Mouse (Mus musculus) myocyte (in vitro differentiated cells): ENCODE results near the gene Ylpm1. TPM values are rescaled to one million over a fixed set of nuclear protein-coding genes. Genes with fewer than 3 reads are reported as not detected.

Source experiments
- H3K27me3 ChIP-seq: one replicate; pipeline ENCODE4 v1.6.1; 2011; ENCODE audit not compliant: control insufficient read depth, insufficient read depth, insufficient read length
- H3K36me3 ChIP-seq: one replicate; pipeline ENCODE4 v1.6.1; 2011; ENCODE audit not compliant: control insufficient read depth, insufficient read depth
- H3K4me2 ChIP-seq: one replicate; pipeline ENCODE4 v1.6.1; 2011; ENCODE audit warnings: low read depth, control low read depth
- H3K4me3 ChIP-seq: one replicate; pipeline ENCODE4 v1.5.1; 2011; ENCODE audit warnings: mild to moderate bottlenecking, control low read depth, moderate library complexity
- H3K79me2 ChIP-seq: one replicate; pipeline ENCODE4 v1.6.1; 2011; ENCODE audit not compliant: control insufficient read depth, insufficient read depth
- H3ac ChIP-seq: one replicate; pipeline ENCODE4 v1.6.1; 2011; ENCODE audit not compliant: control insufficient read depth, insufficient read length
- CEBPB ChIP-seq: IDR thresholded peaks from 2 replicates; pipeline ENCODE4 v1.6.1; 2011; ENCODE audit warnings: mild to moderate bottlenecking, moderate library complexity; ENCODE audit not compliant: poor library complexity, insufficient read depth, severe bottlenecking
- E2F4 ChIP-seq: IDR thresholded peaks from one replicate; pipeline ENCODE4 v1.6.1; 2011; ENCODE audit warnings: mild to moderate bottlenecking, control low read depth, moderate library complexity; ENCODE audit not compliant: insufficient read depth
- MAX ChIP-seq: IDR thresholded peaks from one replicate; pipeline ENCODE4 v1.6.1; 2011; ENCODE audit warnings: low read depth, mild to moderate bottlenecking, control low read depth
- MYOD1 ChIP-seq, 3 experiments: IDR thresholded peaks; one replicate each; pipeline ENCODE4 v1.6.1; 2011; ENCODE audit warnings: control low read depth in 2 of 3, low read depth in 2 of 3, mild to moderate bottlenecking in 2 of 3, moderate library complexity in 1 of 3; ENCODE audit not compliant: insufficient read length in 2 of 3, control insufficient read depth in 1 of 3
- MYOG ChIP-seq, 3 experiments: IDR thresholded peaks; one replicate each; pipeline ENCODE4 v1.6.1; 2011; ENCODE audit warnings: control low read depth in 2 of 3, low read depth in 2 of 3, mild to moderate bottlenecking in 2 of 3; ENCODE audit not compliant: insufficient read length in 2 of 3, control insufficient read depth in 1 of 3, insufficient read depth in 1 of 3
- POLR2A ChIP-seq: IDR thresholded peaks from one replicate; pipeline ENCODE4 v1.6.1; 2011; ENCODE audit warnings: low read depth, mild to moderate bottlenecking, control low read depth, moderate library complexity; ENCODE audit not compliant: insufficient read length
- POLR2AphosphoS2 ChIP-seq: IDR thresholded peaks from one replicate; pipeline ENCODE4 v1.6.1; 2011; ENCODE audit warnings: low read depth, control low read depth; ENCODE audit not compliant: insufficient read length
- REST ChIP-seq: IDR thresholded peaks from one replicate; pipeline ENCODE4 v1.6.1; 2011; ENCODE audit warnings: mild to moderate bottlenecking, control low read depth, moderate library complexity; ENCODE audit not compliant: insufficient read depth, insufficient read length
- SRF ChIP-seq: IDR thresholded peaks from one replicate; pipeline ENCODE4 v1.6.1; 2011; ENCODE audit warnings: low read depth; ENCODE audit not compliant: control insufficient read depth, insufficient read length
- TCF12 ChIP-seq: IDR thresholded peaks from one replicate; pipeline ENCODE4 v1.6.1; 2011; ENCODE audit warnings: mild to moderate bottlenecking, control low read depth; ENCODE audit not compliant: poor library complexity, insufficient read depth, severe bottlenecking
- TCF3 ChIP-seq: IDR thresholded peaks from one replicate; pipeline ENCODE4 v1.6.1; 2011; ENCODE audit warnings: low read depth, control low read depth; ENCODE audit not compliant: insufficient read length
- USF1 ChIP-seq: IDR thresholded peaks from one replicate; pipeline ENCODE4 v1.6.1; 2011; ENCODE audit warnings: low read depth, mild to moderate bottlenecking, control low read depth, moderate library complexity
- polyA plus RNA-seq: library from polyadenylated mRNA; unstranded; fragments of >200 nt; fragmentation: generic; extraction: Trizol; gene quantifications from one replicate; pipeline ENCODE4 v1.2.1, GENCODE M21; 2012; ENCODE audit warnings: missing spikeins

The Ylpm1 gene
- polyA plus RNA-seq, 1 experiment = 21.0 TPM

- Histone ChIP-seq H3K4me3 (no peak overlapping the region), H3K27me3 (no peaks in the 10 kb centered on the region), H3K36me3 (no peaks in the 10 kb centered on the region), H3K79me2 (no peaks in the 10 kb centered on the region), H3K4me2 (no peak overlapping the region), H3ac (no peak overlapping the region)
- TF ChIP-seq MYOG (IDR thresholded peaks at IDR 0.05; ENCODE audit: control insufficient read depth in 1 of 3, insufficient read depth in 1 of 3, insufficient read length in 2 of 3, low read depth in 2 of 3) (no peak), POLR2A (no peak), MAX (no peak)
Observed at GRCm38 (mm10) chr12:85101521-85102106, 105.5 kb downstream of the Ylpm1 start.

- no peak overlapping the region for H3K4me3 ChIP-seq
- H3K27me3 ChIP-seq = no peaks in the 10 kb centered on the region
- H3K36me3 ChIP-seq = no peaks in the 10 kb centered on the region
- TF ChIP-seq USF1 = no peak
- TF ChIP-seq MAX = no peak
- no peak overlapping the region for H3K4me2 ChIP-seq
- H3ac ChIP-seq = no peak overlapping the region
- no peaks in the 10 kb centered on the region for H3K79me2 ChIP-seq
Observed at GRCm38 (mm10) chr12:85103096-85103495, 107.0 kb downstream of the Ylpm1 start.

- H3K4me3 ChIP-seq = no peak overlapping the region
- no peaks in the 10 kb centered on the region for H3K79me2 ChIP-seq
- H3ac ChIP-seq = no peak overlapping the region
- no peaks in the 10 kb centered on the region for H3K36me3 ChIP-seq
- H3K27me3 ChIP-seq = no peaks in the 10 kb centered on the region
- TF ChIP-seq POLR2AphosphoS2 (no peak), E2F4 (no peak), CEBPB (no peak), TCF3 (no peak), MYOD1 (IDR thresholded peaks at IDR 0.05; ENCODE audit: control insufficient read depth in 1 of 3, insufficient read length in 2 of 3, low read depth in 2 of 3) (no peak), SRF (no peak), TCF12 (no peak), REST (no peak), MYOG (IDR thresholded peaks at IDR 0.05; ENCODE audit: control insufficient read depth in 1 of 3, insufficient read depth in 1 of 3, insufficient read length in 2 of 3, low read depth in 2 of 3) (no peak)
- no peak overlapping the region for H3K4me2 ChIP-seq
Observed at GRCm38 (mm10) chr12:85104789-85105188, 108.7 kb downstream of the Ylpm1 start.

- H3K4me3 ChIP-seq = no peak overlapping the region
- no peaks in the 10 kb centered on the region for H3K27me3 ChIP-seq
- no peak overlapping the region for H3K4me2 ChIP-seq
- no peaks in the 10 kb centered on the region for H3K36me3 ChIP-seq
- TF ChIP-seq SRF = no peak
- no peak for TF ChIP-seq MYOG (IDR thresholded peaks at IDR 0.05; ENCODE audit: control insufficient read depth in 1 of 3, insufficient read depth in 1 of 3, insufficient read length in 2 of 3, low read depth in 2 of 3)
- TF ChIP-seq E2F4 = no peak
- TF ChIP-seq POLR2A = no peak
- no peak for TF ChIP-seq USF1
- no peak for TF ChIP-seq MYOD1 (IDR thresholded peaks at IDR 0.05; ENCODE audit: control insufficient read depth in 1 of 3, insufficient read length in 2 of 3, low read depth in 2 of 3)
- no peak for TF ChIP-seq POLR2AphosphoS2
- TF ChIP-seq TCF12 = no peak
- TF ChIP-seq REST = no peak
- no peak for TF ChIP-seq CEBPB
- TF ChIP-seq TCF3 = no peak
- no peak for TF ChIP-seq MAX
- peaks cover 4% of the 10 kb centered on the region for H3K79me2 ChIP-seq
- H3ac ChIP-seq = no peak overlapping the region
Observed at GRCm38 (mm10) chr12:85106292-85106691, 110.2 kb downstream of the Ylpm1 start.

GRCm38 (mm10) chr12:85108643-85109042 lies 112.5 kb downstream of the Ylpm1 start:
- Histone ChIP-seq H3ac (no peak overlapping the region), H3K4me2 (no peak overlapping the region), H3K4me3 (no peak overlapping the region), H3K79me2 (peaks cover 27% of the 10 kb centered on the region), H3K36me3 (no peaks in the 10 kb centered on the region), H3K27me3 (no peaks in the 10 kb centered on the region)
- TF ChIP-seq CEBPB = no peak
- no peak for TF ChIP-seq MAX
- TF ChIP-seq TCF12 = no peak
- no peak for TF ChIP-seq POLR2AphosphoS2
- TF ChIP-seq REST = no peak
- no peak for TF ChIP-seq POLR2A
- TF ChIP-seq MYOD1 (IDR thresholded peaks at IDR 0.05; ENCODE audit: control insufficient read depth in 1 of 3, insufficient read length in 2 of 3, low read depth in 2 of 3) = no peak
- no peak for TF ChIP-seq E2F4
- no peak for TF ChIP-seq TCF3
- no peak for TF ChIP-seq SRF
- no peak for TF ChIP-seq USF1
- TF ChIP-seq MYOG (IDR thresholded peaks at IDR 0.05; ENCODE audit: control insufficient read depth in 1 of 3, insufficient read depth in 1 of 3, insufficient read length in 2 of 3, low read depth in 2 of 3) = no peak
